Mouse (Mus musculus) ES-Bruce4 (cell line): Measurements from ENCODE around the gene Gm42791.

ENCODE experiments used
- CTCF ChIP-seq: IDR thresholded peaks from one replicate; pipeline ENCODE4 v1.8.1; 2011; ENCODE audit warnings: low read depth, low read length
- EP300 ChIP-seq: IDR thresholded peaks from 2 replicates; pipeline ENCODE4 v1.6.1; 2011; ENCODE audit warnings: low read depth, low read length; ENCODE audit not compliant: insufficient read depth
- POLR2A ChIP-seq: IDR thresholded peaks from one replicate; pipeline ENCODE4 v1.8.1; 2011; ENCODE audit warnings: low read length; ENCODE audit not compliant: insufficient read depth

DNA sequence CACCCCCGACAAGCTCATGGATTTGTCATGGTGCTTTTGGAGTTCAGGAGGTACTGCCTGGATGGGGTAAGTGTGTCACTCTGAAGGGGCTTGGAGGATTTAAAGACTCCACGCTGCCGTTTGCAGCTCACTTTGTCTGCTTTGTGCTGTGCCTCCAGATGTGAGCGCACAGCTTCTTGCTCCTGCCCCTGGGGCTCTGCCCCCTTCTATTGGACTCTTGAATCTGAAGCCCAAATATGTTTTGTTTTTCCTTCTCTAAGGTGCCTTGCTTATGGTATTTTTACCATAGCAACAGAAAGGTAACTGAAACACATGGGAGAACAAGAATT is 1.7 kb upstream of the Gm42791 start:
- TF ChIP-seq POLR2A (no peak), CTCF (no peak), EP300 (no peak)
